Mouse (Mus musculus) large intestine, adult 2 months (tissue): ENCODE measurements around the gene Gm43738. TPM values are rescaled to one million over a fixed set of nuclear protein-coding genes. Genes with fewer than 3 reads are reported as not detected.
A peak's percentile ranks its signal among the peaks of the same experiment; 100 is the strongest.

Source experiments
- DNase-seq: peaks from one replicate; pipeline ENCODE4 v3.0.0-alpha.2; 2012; ENCODE audit warnings: low read depth, low spot score
- WGBS: fragments of 180-500 bp; shearing (Covaris S2); methylation state at CpG from one replicate; pipeline ENCODE4 v1.1.7; 2018; 5-methylcytosine and 5-hydroxymethylcytosine counted together
- polyA plus RNA-seq: library from polyadenylated mRNA; depleted of rRNA; stranded (reverse); fragments of >200 nt; gene quantifications from 2 replicates; pipeline ENCODE4 v1.2.3, GENCODE M21; 2012; rRNA removed

Gm43738 gene
- polyA plus RNA-seq, 1 experiment = not detected

- DNase-seq = peak; percentile 1
- WGBS = 87% methylated on average over 3 of the region's 3 CpGs
Observed at GRCm38 (mm10) chr3:89058783-89059182, 42.1 kb downstream of the Gm43738 start.

GRCm38 (mm10) chr3:89058361-89058760, 42.5 kb downstream of the Gm43738 start:
- 93% methylated on average over 9 of the region's 9 CpGs for WGBS
- no peak for DNase-seq

- WGBS = 95% methylated on average over 4 of the region's 4 CpGs
- no peak for DNase-seq
Observed at GRCm38 (mm10) chr3:89043359-89043758, 57.5 kb downstream of the Gm43738 start.

Other genes starting within 250 kb of the Gm43738 start
- gene Msto1, start 187.1 kb downstream of the Gm43738 start, polyA plus RNA-seq = 18.4 and 18.8 TPM in 2 replicates
- gene Ash1l, start 150.5 kb downstream of the Gm43738 start, polyA plus RNA-seq = 3.8 and 6.5 TPM in 2 replicates
- 44.8 and 46.9 TPM in 2 replicates for gene Dap3, start 149.9 kb downstream of the Gm43738 start, polyA plus RNA-seq
- 43.8 and 48.1 TPM in 2 replicates for gene Rusc1, start 7.8 kb downstream of the Gm43738 start, polyA plus RNA-seq
- gene Fdps, start 860 bp upstream of the Gm43738 start, polyA plus RNA-seq = 160 and 206 TPM in 2 replicates
- 181 and 448 TPM in 2 replicates for gene Pklr, start 35.0 kb upstream of the Gm43738 start, polyA plus RNA-seq
- gene Hcn3, start 59.1 kb upstream of the Gm43738 start, polyA plus RNA-seq = 0.48 and 0.52 TPM in 2 replicates
- gene Clk2, start 63.7 kb upstream of the Gm43738 start, polyA plus RNA-seq = 41.1 and 53.0 TPM in 2 replicates
- 88.5 and 107 TPM in 2 replicates for gene Scamp3, start 76.4 kb upstream of the Gm43738 start, polyA plus RNA-seq
- 23.0 and 30.1 TPM in 2 replicates for gene Fam189b, start 82.0 kb upstream of the Gm43738 start, polyA plus RNA-seq
- 88.5 and 99.3 TPM in 2 replicates for gene Gba, start 101.8 kb upstream of the Gm43738 start, polyA plus RNA-seq
- gene Thbs3, start 114.1 kb upstream of the Gm43738 start, polyA plus RNA-seq = 20.8 and 22.8 TPM in 2 replicates
- 171 and 186 TPM in 2 replicates for gene Mtx1, start 126.0 kb upstream of the Gm43738 start, polyA plus RNA-seq
- gene Muc1, start 128.0 kb upstream of the Gm43738 start, polyA plus RNA-seq = 0.99 and 1.6 TPM in 2 replicates
- 170 and 221 TPM in 2 replicates for gene Krtcap2, start 144.9 kb upstream of the Gm43738 start, polyA plus RNA-seq
- gene Trim46, start 145.2 kb upstream of the Gm43738 start, polyA plus RNA-seq = 2.1 TPM in 2 replicates
- gene Dpm3, start 158.3 kb upstream of the Gm43738 start, polyA plus RNA-seq = 355 and 356 TPM in 2 replicates
- 108 and 123 TPM in 2 replicates for gene Slc50a1, start 169.5 kb upstream of the Gm43738 start, polyA plus RNA-seq
- 78.0 and 93.8 TPM in 2 replicates for gene Efna1, start 180.0 kb upstream of the Gm43738 start, polyA plus RNA-seq
- 6.0 and 7.4 TPM in 2 replicates for gene Efna3, start 221.9 kb upstream of the Gm43738 start, polyA plus RNA-seq
- 14.5 and 14.6 TPM in 2 replicates for gene Efna4, start 236.9 kb upstream of the Gm43738 start, polyA plus RNA-seq
- 59.4 and 68.5 TPM in 2 replicates for gene Adam15, start 248.9 kb upstream of the Gm43738 start, polyA plus RNA-seq